8 mouse cellular contexts compared by ENCODE assay signal in the genomic region with DNA sequence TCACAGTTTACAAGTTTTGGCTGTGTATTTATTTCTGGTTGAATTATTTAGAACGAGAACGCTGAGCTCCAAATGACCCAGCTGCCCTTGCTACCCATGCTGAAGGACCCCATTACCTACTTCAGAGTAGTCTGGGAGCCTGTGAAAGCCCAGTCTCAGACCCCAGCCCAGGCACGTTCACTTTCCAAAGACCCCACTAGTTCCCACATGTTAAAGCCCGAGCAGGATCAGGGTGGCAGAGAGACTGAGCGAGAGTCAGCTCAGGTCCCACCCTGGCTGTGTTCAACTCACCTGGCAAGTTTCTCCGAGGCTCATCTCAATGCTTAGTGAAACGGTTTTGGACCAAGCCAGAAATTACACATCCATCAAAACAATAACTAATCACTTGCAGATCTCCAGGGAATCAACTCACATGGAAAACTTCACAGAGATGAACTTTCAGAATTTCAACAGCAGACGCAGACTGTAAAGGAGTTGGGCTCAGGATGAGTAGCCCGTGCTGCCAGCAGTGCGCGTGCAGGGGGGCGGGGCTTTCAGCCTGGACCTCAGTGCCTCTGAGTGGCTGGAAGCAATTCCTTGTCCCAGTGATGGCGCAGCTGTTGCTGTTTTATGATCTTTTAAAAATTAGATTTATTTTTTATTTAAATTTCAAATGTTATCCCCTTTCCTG. TPM values are rescaled to one million over a fixed set of nuclear protein-coding genes. Genes with fewer than 3 reads are reported as not detected.
DNase-seq lines count a peak whose midpoint lies in the region; ATAC-seq and TF ChIP-seq lines count a peak whose summit lies in the region.

No protein-coding gene starts in this region.

- 3% methylated on average over 13 of the region's 13 CpGs for WGBS in liver, embryonic 13.5 days (ENCODE audit: insufficient replicate concordance)

- no peaks in the 10 kb centered on the region for H3K27me3 ChIP-seq in liver, embryonic 13.5 days
- no peaks in the 10 kb centered on the region for H3K27me3 ChIP-seq in myocyte (ENCODE audit: control insufficient read depth, insufficient read depth, insufficient read length)

- H3K4me3 ChIP-seq in cortical plate, adult 2 months (ENCODE audit: insufficient read depth, low read length): peak overlapping the region; percentile 25
- peak overlapping the region; percentile 64 for H3K4me3 ChIP-seq in liver, embryonic 13.5 days (replicated peaks)
- peak overlapping the region; percentile 44 for H3K4me3 ChIP-seq in myocyte

- H3K9me3 ChIP-seq in liver, embryonic 13.5 days (replicated peaks): no peaks in the 10 kb centered on the region

- H3K4me2 ChIP-seq in liver, embryonic 13.5 days: peak overlapping the region; percentile 89
- peak overlapping the region; percentile 99 for H3K4me2 ChIP-seq in myocyte (ENCODE audit: low read depth)

- no peak overlapping the region for H3ac ChIP-seq in myocyte (ENCODE audit: control insufficient read depth, insufficient read length)

- TF ChIP-seq CTCF in cortical plate, adult 2 months (IDR thresholded peaks at IDR 0.05; ENCODE audit: extremely low read depth, insufficient read depth, low read length): no peak

- no peak for TF ChIP-seq POLR2A in cortical plate, adult 2 months (IDR thresholded peaks at IDR 0.05; ENCODE audit: extremely low read depth, insufficient read depth, low read length)
- TF ChIP-seq POLR2A in myocyte (IDR thresholded peaks at IDR 0.05; ENCODE audit: insufficient read length, low read depth): no peak

- peaks cover 7% of the 10 kb centered on the region for H3K36me3 ChIP-seq in liver, embryonic 13.5 days
- peaks cover 13% of the 10 kb centered on the region for H3K36me3 ChIP-seq in myocyte (ENCODE audit: control insufficient read depth, insufficient read depth)

- DNase-seq in right cerebral cortex, adult 18-20 months: peak; percentile 13
- no peak for DNase-seq in right cerebral cortex, postnatal 36 days (ENCODE audit: low spot score in 2 of 2)
- peak; percentile 46 to 60 for DNase-seq in gastrocnemius, postnatal 4 days (ENCODE audit: low spot score in 2 of 2)
- DNase-seq in induced T-regulatory cell, adult 2 months (ENCODE audit: low read depth): peak; percentile 46
- peak; percentile 32 for DNase-seq in liver, embryonic 13.5 days
- peak; percentile 34 for DNase-seq in urinary bladder, adult 2 months (ENCODE audit: low spot score)

- H3K27ac ChIP-seq in cortical plate, adult 2 months (ENCODE audit: insufficient read depth, low read length): 0 out of 2 replicates have a peak overlapping the region, but pooled peaks have one; percentile 2
- H3K27ac ChIP-seq in liver, embryonic 13.5 days: no peak overlapping the region

- 0 out of 2 replicates have a peak, but pooled peaks cover 2% of the 10 kb centered on the region for H3K4me1 ChIP-seq in cortical plate, adult 2 months (ENCODE audit: control insufficient read depth, insufficient read depth, low read length)
- H3K4me1 ChIP-seq in liver, embryonic 13.5 days (replicated peaks): peaks cover 23% of the 10 kb centered on the region

- H3K9ac ChIP-seq in liver, embryonic 13.5 days: peak overlapping the region; percentile 64

- 0 out of 2 replicates have a peak, but pooled peaks have one; percentile 43 for ATAC-seq in liver, embryonic 13.5 days (ENCODE audit: low read depth)

- peaks cover 9% of the 10 kb centered on the region for H3K79me2 ChIP-seq in myocyte (ENCODE audit: control insufficient read depth, insufficient read depth)

TF ChIP-seq in myocyte, 11 proteins besides CTCF, POLR2A, EP300 and RAD21:
- no peak for TF ChIP-seq POLR2AphosphoS2 (IDR thresholded peaks at IDR 0.05; ENCODE audit: insufficient read length, low read depth)
- TF ChIP-seq MYOG (IDR thresholded peaks at IDR 0.05; ENCODE audit: control insufficient read depth in 1 of 3, insufficient read depth in 1 of 3, insufficient read length in 2 of 3, low read depth in 2 of 3): peak in 1 of 3 experiments; percentile 7
TF ChIP-seq in myocyte: peak in this region for 1.

RNA-seq across cellular contexts. Expression of a gene that starts 0.8 kb away (rescaled TPM):
- 29.7 and 33.2 TPM in 2 replicates for polyA plus RNA-seq in cortical plate, adult 2 months (2012; rRNA removed)
- total RNA-seq in gastrocnemius, postnatal 4 days (2021): 10 to 100 TPM; 34.9 to 36.5 TPM
- polyA plus RNA-seq in liver, embryonic 13.5 days (2015; fragmentation: Nextera tagmentation; extraction: Ambion mirVana): 6.7 and 8.5 TPM in 2 replicates
- polyA plus RNA-seq in myocyte (2012; fragmentation: generic; extraction: Trizol): 38.2 TPM
- polyA plus RNA-seq in urinary bladder, adult 2 months (2012; rRNA removed): 82.4 and 86.2 TPM in 2 replicates

RNA-seq across cellular contexts. Expression of a gene that starts 27.3 kb away (rescaled TPM):
- 0.10 TPM in 1 of 2 replicates, not detected in the other for polyA plus RNA-seq in cortical plate, adult 2 months (2012; rRNA removed)
- total RNA-seq in gastrocnemius, postnatal 4 days (2021): under 1 TPM in 1 of 2 experiments, not detected in 1; 0.49 TPM
- 3.0 and 3.8 TPM in 2 replicates for polyA plus RNA-seq in liver, embryonic 13.5 days (2015; fragmentation: Nextera tagmentation; extraction: Ambion mirVana)
- 19.4 TPM for polyA plus RNA-seq in myocyte (2012; fragmentation: generic; extraction: Trizol)
- polyA plus RNA-seq in urinary bladder, adult 2 months (2012; rRNA removed): 2.7 and 3.6 TPM in 2 replicates

RNA-seq across cellular contexts. Expression of a gene that starts 30.9 kb away (rescaled TPM):
- polyA plus RNA-seq in cortical plate, adult 2 months (2012; rRNA removed): 1.8 and 2.2 TPM in 2 replicates
- total RNA-seq in gastrocnemius, postnatal 4 days (2021): 10 to 100 TPM in 1 of 2 experiments, 1 to 10 TPM in 1; 10.0 to 11.3 TPM
- 7.2 and 7.6 TPM in 2 replicates for polyA plus RNA-seq in liver, embryonic 13.5 days (2015; fragmentation: Nextera tagmentation; extraction: Ambion mirVana)
- 167 TPM for polyA plus RNA-seq in myocyte (2012; fragmentation: generic; extraction: Trizol)
- polyA plus RNA-seq in urinary bladder, adult 2 months (2012; rRNA removed): 90.3 and 103 TPM in 2 replicates

Comparison
In these comparisons a context has a peak if more than half of its experiments do, and no peak if none do; other contexts are left out.
1. DNase-seq: peak in right cerebral cortex, adult 18-20 months (single experiment), gastrocnemius, postnatal 4 days (2 of 2), induced T-regulatory cell, adult 2 months (single experiment), liver, embryonic 13.5 days (single experiment) and urinary bladder, adult 2 months (single experiment); none in right cerebral cortex, postnatal 36 days (0 of 2).
2. RNA of a gene that starts 30.9 kb away (polyA plus RNA-seq): 167 TPM in myocyte (single experiment) and 90.3 to 103 TPM in urinary bladder, adult 2 months; 7.2 to 7.6 TPM in liver, embryonic 13.5 days and 1.8 to 2.2 TPM in cortical plate, adult 2 months; every median in the first group is over 10 times any median in the second.
3. Peak in every context shown above with its lines, with median percentiles within 50 percentile points of each other: H3K4me3 ChIP-seq.